Comparison of ENCODE assay signal across 1 mouse cellular context in the genomic region with DNA sequence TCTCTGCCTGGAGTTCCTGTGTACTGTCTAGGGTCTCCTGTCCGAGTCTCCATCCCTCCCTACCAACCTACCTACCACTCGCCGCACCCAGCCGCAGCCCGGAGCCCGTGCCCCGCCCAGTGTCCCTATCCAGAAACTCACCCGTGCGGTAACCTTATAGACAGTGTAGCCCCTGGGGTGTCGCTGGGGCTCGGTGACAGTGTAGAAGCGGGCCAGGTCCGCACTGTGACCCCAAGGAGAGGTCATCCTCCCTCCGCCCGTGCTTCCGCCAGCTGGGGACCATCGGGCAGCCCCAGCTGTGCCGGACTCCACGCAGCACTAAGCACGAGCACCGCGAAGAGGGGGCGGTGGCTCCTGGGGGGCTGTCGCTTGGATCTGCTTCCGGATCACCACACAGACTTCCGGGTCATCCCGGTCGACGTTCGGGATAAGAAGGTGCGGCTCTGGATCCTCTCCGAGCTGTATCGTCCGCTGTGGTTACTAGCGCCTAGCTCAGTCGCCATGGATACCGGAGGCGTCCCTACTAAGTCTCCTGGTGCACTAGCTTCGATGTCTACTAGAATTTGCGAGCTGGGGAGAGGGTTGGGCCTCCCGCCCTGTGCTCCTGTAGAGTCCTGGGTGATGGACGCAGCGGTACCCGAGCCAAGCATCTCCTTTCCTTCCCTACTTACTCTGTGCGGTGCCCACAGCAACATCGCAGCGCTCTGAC.
A peak's percentile ranks its signal among the peaks of the same experiment; 100 is the strongest.
TF ChIP-seq lines count a peak whose summit lies in the region.

A gene (minus strand): TSS at position 356 of the 709 bp plus-strand sequence.

TF ChIP-seq in MEL, 35 proteins besides CTCF, POLR2A, EP300 and RAD21 (continued from another document):
- TF ChIP-seq CHD2 (IDR thresholded peaks at IDR 0.05; ENCODE audit: low read length) (peak; percentile 44; the same call in 1 of the 2 replicates), TBP (IDR thresholded peaks at IDR 0.05; ENCODE audit: low read depth, low read length) (peak; percentile 56), SMC3 (IDR thresholded peaks at IDR 0.05; ENCODE audit: low read depth, low read length) (no peak), MAX (IDR thresholded peaks at IDR 0.05; ENCODE audit: low read length) (0 out of 2 replicates have a peak, but pooled peaks have one; percentile 28), ZC3H11A (IDR thresholded peaks at IDR 0.05; ENCODE audit: low read depth, low read length) (no peak), SIN3A (IDR thresholded peaks at IDR 0.05; ENCODE audit: low read length) (peak; percentile 95), ZMIZ1 (IDR thresholded peaks at IDR 0.05; ENCODE audit: low read depth, low read length) (peak; percentile 51; the same call in 1 of the 2 replicates), MYB (IDR thresholded peaks at IDR 0.05; ENCODE audit: low read depth, low read length) (no peak), ELF1 (IDR thresholded peaks at IDR 0.05; ENCODE audit: low read depth, low read length) (peak; percentile 71; the same call in 1 of the 2 replicates), KAT2A (conservative IDR thresholded peaks at IDR 0.05; ENCODE audit: low read depth, low read length) (peak; percentile 68; the same call in 1 of the 2 replicates), E2F4 (IDR thresholded peaks at IDR 0.05; ENCODE audit: borderline replicate concordance, low read depth, low read length) (no peak), JUND (IDR thresholded peaks at IDR 0.05; ENCODE audit: low read depth, low read length) (no peak), ETS1 (IDR thresholded peaks at IDR 0.05; ENCODE audit: low read depth, low read length) (peak; percentile 20; the same call in 1 of the 2 replicates), HCFC1 (IDR thresholded peaks at IDR 0.05; ENCODE audit: low read depth, low read length) (peak; percentile 89), ZKSCAN1 (IDR thresholded peaks at IDR 0.05; ENCODE audit: low read depth, low read length) (no peak), TAL1 (IDR thresholded peaks at IDR 0.05; ENCODE audit: low read length) (no peak), NRF1 (IDR thresholded peaks at IDR 0.05; ENCODE audit: insufficient read depth, low read depth, low read length, poor library complexity, severe bottlenecking) (no peak)
